Mouse (Mus musculus) adrenal gland, postnatal 25 days (tissue): ENCODE measurements at regions not wholly inside any gene's neighbourhood (a gene's known extent, or its start where the extent isn't known, plus 50 kb on each side); places are given as distances from the start of the nearest gene placed in this dataset.

Source experiments
- DNase-seq: peaks from one replicate; pipeline ENCODE4 v3.0.0; 2021; ENCODE audit warnings: mixed read lengths

DNA sequence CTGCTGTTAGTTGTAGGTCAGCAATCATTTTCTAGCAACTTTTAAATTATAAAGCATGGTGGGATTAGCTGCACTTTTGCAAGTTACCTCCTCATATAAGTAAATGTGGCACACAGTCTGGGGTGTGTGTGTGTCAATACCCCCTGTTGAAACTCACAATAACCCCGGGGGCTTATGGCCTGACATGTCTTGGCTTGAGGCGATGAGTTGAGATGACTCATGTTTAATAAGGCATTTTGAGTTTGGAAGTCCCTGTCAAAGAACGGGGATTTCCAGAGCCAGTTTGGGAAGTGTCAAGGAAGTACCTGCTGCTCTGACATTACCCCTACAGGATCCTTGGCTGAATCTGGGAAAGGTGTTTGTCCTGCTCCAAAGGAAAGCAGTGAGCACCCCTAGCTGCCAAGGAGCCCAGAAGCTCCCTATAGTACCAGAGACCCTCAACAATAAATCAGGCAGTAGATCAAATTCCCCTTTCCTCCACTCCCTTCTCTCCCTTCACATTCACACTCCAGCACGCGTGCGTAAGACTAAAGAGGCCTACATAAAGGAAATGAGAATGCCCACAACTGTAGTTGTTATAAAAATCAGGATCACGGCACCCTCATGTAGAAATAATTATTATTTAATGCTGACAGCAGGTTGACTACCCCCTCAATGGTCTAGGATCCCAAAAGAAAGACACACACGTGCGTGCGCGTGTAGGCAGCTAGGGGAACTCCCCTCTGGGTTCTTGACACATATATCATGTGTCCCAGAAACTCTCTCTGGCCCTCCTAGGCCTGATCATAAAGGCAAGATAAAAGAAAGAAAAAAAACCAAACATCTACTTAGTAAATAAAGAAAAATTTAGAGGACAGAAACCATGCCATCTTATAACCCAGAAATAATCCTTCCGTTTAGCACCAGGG, 216.3 kb upstream of the Cdh5 start:
- DNase-seq: no peak

- DNase-seq: no peak
Measured at GRCm38 (mm10) chr8:103894589-103894988, 206.8 kb upstream of the Cdh5 start.

- no peak for DNase-seq
Measured at GRCm38 (mm10) chr8:103895132-103895531, 206.3 kb upstream of the Cdh5 start.

DNA sequence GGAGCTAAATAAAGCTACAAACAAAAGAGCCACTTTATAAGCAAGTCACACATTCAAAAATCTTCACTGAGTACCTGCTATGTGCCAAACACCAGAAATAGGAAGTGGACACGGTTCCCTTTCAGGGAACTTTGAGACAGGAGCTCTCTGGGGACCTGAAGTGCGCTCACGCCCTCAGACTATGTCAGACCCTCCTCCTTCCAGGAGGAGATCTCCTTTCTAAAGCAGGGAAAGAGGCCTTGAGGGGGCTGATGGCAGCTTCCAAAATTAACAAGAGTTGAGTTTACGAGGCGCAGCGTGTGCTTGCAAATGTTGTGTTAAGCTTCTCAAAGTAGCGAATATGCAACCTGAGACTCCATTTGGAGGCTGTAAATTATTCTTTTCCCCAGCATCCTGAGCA, 204.0 kb upstream of the Cdh5 start:
- no peak for DNase-seq

GRCm38 (mm10) chr8:103902516-103902915, 198.9 kb upstream of the Cdh5 start:
- no peak for DNase-seq

- DNase-seq: no peak
Measured at GRCm38 (mm10) chr8:103903635-103904034, 197.8 kb upstream of the Cdh5 start.

DNA sequence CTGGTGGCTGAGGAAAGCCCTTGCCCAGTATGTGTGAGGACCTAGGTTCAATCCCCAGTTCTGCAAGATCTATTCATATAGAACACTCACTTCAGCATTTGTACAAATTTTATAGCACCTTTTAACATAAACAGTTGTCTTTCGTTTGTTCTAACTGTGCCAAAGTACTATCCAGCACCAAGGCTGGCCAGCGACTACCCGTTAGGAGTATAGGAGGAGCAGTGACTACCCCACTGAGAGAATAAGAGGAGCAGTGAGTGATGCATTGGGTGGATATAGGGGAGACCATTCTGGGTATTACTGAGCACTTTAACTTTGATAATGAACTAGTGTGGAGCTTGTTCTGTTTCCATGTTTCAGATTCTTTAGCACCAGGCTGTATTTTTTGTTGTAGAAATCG, 193.8 kb upstream of the Cdh5 start:
- no peak for DNase-seq

- DNase-seq: no peak
Measured at GRCm38 (mm10) chr8:103911287-103912015, 190.0 kb upstream of the Cdh5 start.

DNA sequence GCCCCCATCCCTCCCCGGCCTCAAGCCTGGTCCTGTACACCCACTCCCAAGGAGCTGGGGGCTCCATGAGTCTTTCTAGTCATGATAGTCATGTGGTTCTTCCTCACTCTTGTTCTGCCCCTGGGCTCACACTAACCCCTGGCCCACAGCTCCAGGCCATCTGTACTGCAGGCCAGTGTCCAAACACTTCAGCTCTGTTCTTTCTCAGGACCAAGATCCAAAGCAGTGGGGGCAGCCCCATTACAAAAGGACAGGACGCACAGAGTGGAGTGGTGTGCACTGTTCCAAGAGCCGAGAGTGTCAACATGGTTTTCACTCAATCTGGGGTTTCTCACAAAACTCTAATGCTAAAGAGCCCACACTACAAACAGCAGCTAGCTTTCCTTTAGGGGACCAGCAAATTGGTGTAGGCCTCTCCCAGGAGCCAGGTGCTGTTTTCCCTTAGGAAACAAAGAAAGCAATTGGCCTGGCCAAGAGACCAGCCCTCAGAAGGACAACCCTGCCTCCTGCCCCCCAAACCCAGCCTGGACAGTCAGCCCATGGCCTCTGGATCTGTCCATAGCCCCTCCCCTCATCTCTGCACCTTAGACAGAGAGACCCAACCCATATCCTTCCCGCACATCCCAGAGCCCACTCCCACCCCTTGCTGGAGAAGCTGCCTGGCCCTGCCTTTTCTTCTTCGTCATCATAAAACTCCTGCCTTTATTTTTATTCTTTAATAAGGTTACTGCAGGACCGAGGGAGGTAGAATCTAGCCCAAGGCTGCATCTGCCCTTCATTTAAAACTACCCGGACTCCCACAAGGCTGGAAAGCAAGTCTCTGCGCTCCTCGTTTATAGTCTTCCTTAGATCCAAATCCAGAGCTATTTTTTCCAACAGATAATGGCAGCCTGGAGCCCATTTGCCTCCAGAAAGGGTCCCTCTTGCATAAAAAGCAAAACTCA, 188.2 kb upstream of the Cdh5 start:
- no peak for DNase-seq

DNA sequence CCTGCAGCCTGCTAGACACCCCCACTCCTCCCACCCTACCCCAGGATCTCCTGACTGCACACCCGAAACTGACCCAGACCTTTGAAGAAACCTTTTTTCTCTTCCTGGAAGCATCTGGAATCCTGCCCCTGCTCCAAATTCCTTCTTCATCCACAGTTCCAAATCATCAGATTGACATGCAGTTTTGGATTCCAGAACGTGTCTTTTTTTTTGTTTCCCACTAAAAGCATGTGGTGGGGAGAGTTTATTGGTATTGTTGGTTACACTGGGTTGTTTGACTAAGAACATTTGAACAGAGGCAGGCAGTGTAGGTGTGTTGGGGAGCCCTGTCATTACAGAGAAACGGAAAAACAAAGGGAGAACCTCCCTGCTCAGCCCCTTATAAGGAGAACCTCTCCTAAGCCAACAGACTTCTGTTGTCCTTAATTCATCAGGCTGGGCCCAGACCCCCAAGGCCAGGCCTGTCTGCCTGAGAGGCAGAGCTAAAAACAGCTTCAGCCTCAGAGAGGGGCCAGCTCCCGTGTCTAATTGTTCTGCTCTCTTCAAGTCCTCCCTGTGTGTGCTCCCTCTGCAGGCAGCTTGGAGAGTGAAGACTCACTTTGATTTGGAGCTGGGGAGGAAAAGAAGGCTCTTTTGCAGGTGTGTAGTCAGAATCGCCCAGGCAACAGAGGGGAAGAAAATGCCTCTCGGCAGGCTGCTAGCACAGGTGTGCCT, 187.3 kb upstream of the Cdh5 start:
- no peak for DNase-seq

- DNase-seq: no peak
Measured at GRCm38 (mm10) chr8:103919324-103919723, 182.1 kb upstream of the Cdh5 start.

DNA sequence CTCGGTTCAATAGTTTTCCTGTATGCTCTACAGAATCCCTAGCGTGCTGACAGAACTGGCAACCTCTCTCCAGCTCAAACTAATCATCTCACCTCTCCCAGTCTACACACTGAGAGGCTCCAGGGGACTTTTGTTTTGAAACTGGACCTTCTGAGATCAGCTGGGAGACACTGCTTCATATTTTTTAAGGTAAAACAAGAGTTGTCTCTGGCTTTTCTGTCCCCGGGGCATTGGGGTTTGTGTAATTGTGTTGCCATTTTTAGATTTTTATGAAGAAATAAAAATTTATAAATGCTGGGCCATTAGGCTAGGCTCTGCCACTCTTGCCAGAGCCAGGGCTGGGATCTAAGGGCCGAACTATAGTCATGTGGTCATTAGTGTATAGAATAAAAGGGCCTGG, 179.8 kb upstream of the Cdh5 start:
- DNase-seq: no peak

DNA sequence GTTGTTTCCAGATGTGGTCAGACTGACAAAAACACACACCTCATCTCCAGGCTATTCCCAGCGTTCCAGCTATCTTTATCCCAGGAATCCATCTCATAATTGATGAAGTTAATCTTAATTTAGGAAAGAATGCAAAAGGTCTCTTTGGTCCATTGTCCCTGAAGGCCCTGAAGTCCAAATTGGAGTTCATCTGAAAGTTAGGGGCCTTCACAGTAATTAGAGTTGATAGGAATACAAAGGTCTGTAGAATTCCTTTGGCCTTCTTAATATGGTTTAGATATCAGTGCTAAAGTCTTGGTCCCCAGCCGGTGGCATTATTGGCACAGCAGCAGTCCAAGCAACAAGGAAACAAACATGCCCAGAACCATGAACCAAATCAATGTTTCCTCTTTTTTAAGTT, 178.7 kb upstream of the Cdh5 start:
- DNase-seq: no peak

GRCm38 (mm10) chr8:103932681-103933080, 168.7 kb upstream of the Cdh5 start:
- no peak for DNase-seq

DNA sequence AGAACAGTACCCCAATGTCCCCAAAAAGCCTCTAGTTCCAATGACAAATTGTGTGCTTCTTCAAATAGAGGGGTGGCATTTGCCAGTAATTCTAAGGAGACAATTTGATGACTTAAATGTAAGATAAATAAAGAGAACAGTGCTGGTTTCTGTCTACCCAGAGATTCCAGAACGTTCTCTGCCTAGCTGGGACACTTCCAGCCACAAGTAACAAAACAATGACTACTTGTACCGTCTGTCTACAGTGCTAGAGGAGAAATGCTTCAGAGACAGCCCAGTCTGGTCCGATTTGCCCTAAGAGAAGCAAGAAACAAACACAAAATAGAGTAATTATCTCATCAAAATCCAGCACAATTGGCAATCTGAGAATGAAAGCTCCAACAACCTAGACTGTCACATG, 164.9 kb upstream of the Cdh5 start:
- DNase-seq: no peak

DNA sequence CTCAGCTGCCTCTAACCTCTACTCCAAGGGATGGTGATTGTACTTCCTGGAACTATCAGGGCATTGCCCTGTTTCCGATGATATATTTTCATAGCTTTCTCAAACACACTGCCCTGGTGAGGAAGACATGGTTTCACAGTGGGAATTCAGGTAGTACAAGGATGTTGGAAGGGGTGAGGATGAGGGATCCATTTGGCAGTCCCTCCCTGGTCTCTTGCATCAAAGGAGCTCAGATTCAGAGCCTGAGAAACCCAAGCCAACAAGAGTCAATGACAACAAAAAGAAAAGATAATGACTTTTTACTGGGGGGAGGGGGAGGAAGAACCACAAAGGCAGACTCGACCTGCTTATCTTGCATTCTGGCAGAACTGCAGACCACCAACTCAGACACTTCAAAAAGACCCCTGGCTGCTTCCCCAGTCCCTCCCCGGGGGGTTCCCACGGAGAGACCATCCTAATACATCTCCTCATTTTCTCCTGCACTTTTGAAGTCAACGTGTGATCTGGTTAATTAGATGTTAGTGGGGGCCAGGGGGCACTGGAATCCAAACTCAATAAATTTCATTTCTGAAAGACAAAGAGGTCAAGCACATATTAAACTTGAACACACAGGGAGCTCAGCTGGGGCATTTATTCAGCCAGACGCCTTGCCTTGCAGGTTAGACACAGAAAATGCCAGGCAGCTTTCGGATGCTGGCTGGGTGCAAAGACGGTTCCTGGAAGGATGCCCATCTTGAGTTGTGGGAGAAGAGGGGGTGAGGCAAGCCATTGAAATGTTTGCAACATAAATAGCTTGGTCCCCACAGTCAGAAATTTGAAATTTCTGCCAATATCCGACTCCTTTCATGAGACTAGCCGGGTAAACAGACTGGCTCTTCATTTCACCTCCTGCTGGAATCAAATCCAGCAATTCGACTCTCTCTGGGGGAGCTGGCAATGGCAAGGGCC, 162.9 kb upstream of the Cdh5 start:
- no peak for DNase-seq

- no peak for DNase-seq
Measured at GRCm38 (mm10) chr8:103940958-103941532, 160.4 kb upstream of the Cdh5 start.

DNA sequence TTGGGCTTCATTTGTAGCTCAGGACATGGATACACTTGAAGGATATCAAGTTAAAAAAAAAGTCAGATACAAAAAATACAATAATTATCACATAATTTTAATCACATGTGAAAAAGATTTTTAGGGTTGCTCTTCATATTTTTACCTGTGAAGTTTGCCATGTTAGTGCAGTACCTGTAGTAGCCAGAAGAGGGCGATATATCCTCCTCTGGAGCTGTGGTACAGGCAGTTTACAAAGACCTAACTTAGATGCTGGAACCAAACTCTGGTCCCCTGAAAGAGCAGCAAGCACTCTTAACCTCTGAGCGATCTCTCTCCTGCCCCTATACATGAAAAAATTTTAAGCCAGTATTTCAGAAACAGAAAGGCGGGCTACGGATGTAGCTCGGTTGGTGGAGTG, 153.0 kb upstream of the Cdh5 start:
- no peak for DNase-seq

GRCm38 (mm10) chr8:103950460-103950859, 151.0 kb upstream of the Cdh5 start:
- DNase-seq: no peak

- no peak for DNase-seq
Measured at GRCm38 (mm10) chr8:103953586-103953985, 147.8 kb upstream of the Cdh5 start.
